Mouse (Mus musculus) heart, postnatal 10 days (tissue): Measurements from ENCODE around the gene Syt13. TPM values are rescaled to one million over a fixed set of nuclear protein-coding genes. Genes with fewer than 3 reads are reported as not detected.

Source experiments
- DNase-seq, 2 experiments: peaks; one replicate each; pipeline ENCODE4 v3.0.0; 2021
- intact Hi-C: fragments of 180-260 bp; cut with DNase I; formaldehyde crosslinking; loops from one replicate; pipeline ENCODE4 v1.15.1; 2025
- total RNA-seq, 2 experiments: library from RNA; stranded (reverse); gene quantifications; 2 replicates each; pipeline ENCODE4 v1.2.3; 2021

Syt13 gene
- total RNA-seq, 2 experiments from 2014 or later = 0.07 to 0.48 TPM

- no peak for DNase-seq
- intact Hi-C loops = no loop called here
These were observed 2.7 kb downstream of the Syt13 start for GRCm38 (mm10) chr2:92917405-92918142.

GRCm38 (mm10) chr2:92920709-92921108, 5.8 kb downstream of the Syt13 start:
- intact Hi-C loops = no loop called here
- no peak for DNase-seq

GRCm38 (mm10) chr2:92924677-92925259, 9.9 kb downstream of the Syt13 start:
- DNase-seq = no peak

GRCm38 (mm10) chr2:92929696-92930095, 14.8 kb downstream of the Syt13 start:
- intact Hi-C loops = no loop called here
- no peak for DNase-seq

More at GRCm38 (mm10) chr2:92924677-92925259, 9.9 kb downstream of the Syt13 start:
- intact Hi-C loops = no loop called here

GRCm38 (mm10) chr2:92931061-92931460, 16.2 kb downstream of the Syt13 start:
- intact Hi-C loops = no loop called here
- no peak for DNase-seq

GRCm38 (mm10) chr2:92933379-92933778, 18.5 kb downstream of the Syt13 start:
- no peak for DNase-seq
- intact Hi-C loops = no loop called here

GRCm38 (mm10) chr2:92934312-92934982, 19.5 kb downstream of the Syt13 start:
- DNase-seq = peak; percentile 26 to 28
- intact Hi-C loops = no loop called here

- no peak for DNase-seq
- intact Hi-C loops = no loop called here
These were observed 20.6 kb downstream of the Syt13 start for GRCm38 (mm10) chr2:92935483-92935882.

- DNase-seq = no peak
- intact Hi-C loops = no loop called here
These were observed 23.2 kb downstream of the Syt13 start for GRCm38 (mm10) chr2:92938063-92938462.

- no peak for DNase-seq
These were observed 23.9 kb downstream of the Syt13 start for GRCm38 (mm10) chr2:92938827-92939226.

GRCm38 (mm10) chr2:92940963-92941362, 26.1 kb downstream of the Syt13 start:
- intact Hi-C loops = no loop called here
- DNase-seq = no peak

More at GRCm38 (mm10) chr2:92938827-92939226, 23.9 kb downstream of the Syt13 start:
- intact Hi-C loops = no loop called here

GRCm38 (mm10) chr2:92941463-92941862, 26.6 kb downstream of the Syt13 start:
- intact Hi-C loops = no loop called here

GRCm38 (mm10) chr2:92943406-92943805, 28.5 kb downstream of the Syt13 start:
- DNase-seq = peak; percentile 52 to 74
- intact Hi-C loops = no loop called here

More at GRCm38 (mm10) chr2:92941463-92941862, 26.6 kb downstream of the Syt13 start:
- DNase-seq = no peak

- DNase-seq = no peak
- intact Hi-C loops = no loop called here
These were observed 29.5 kb downstream of the Syt13 start for GRCm38 (mm10) chr2:92944356-92944755.

GRCm38 (mm10) chr2:92945125-92945746, 30.3 kb downstream of the Syt13 start:
- DNase-seq = no peak
- intact Hi-C loops = no loop called here

GRCm38 (mm10) chr2:92945824-92946598, 31.1 kb downstream of the Syt13 start:
- DNase-seq = no peak
- intact Hi-C loops = no loop called here

- peak; percentile 66 to 68 for DNase-seq
- intact Hi-C loops = no loop called here
These were observed 33.2 kb downstream of the Syt13 start for GRCm38 (mm10) chr2:92947981-92948698.

- intact Hi-C loops = no loop called here
- DNase-seq = no peak
These were observed 33.9 kb downstream of the Syt13 start for GRCm38 (mm10) chr2:92948699-92949300.

GRCm38 (mm10) chr2:92949518-92949917, 34.6 kb downstream of the Syt13 start:
- no peak for DNase-seq
- intact Hi-C loops = no loop called here
